Mouse (Mus musculus): Measurements from ENCODE around the gene Nudc. TPM values are rescaled to one million over a fixed set of nuclear protein-coding genes. Genes with fewer than 3 reads are reported as not detected.
A peak's percentile ranks its signal among the peaks of the same experiment; 100 is the strongest.

The Nudc gene
- polyA plus RNA-seq, 1 experiment from 2014 or later: 287 TPM

DNA sequence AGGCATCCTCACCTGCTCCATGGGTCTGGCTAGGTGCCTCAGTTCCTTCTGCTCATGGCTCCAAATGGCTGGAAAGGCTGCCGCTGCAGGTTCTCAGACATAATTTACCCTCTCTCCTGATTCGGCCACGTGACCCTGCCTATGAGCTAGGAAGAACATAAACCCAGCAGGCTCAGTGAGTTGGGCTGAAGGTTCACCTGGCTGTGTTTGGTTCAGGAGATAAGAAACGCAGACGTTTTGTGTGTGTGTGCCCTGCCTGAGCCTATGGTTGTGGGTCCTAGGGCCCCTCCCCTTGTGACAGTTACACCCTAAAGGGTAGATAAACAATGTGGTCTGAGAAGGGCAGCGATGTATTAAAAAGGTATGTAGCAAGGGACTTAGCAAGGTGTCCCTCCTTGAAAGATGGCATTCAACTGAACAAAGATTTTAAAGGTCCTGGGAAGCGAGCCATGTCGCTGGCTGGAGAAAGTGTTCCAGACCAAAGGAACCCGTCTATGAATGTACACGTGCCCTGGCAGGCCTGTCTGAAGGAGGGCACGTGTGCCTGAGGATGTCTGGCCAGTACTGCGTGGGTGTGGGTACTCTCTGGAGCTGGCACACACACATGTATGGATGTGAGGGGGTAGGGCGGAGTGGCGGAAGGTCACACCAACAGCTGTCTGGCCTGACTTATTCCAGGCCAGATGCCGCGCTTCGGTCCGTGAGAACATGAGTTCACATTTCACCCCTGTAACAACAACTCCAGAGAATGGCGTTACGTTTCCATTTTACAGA lies 57.0 kb downstream of the Nudc start:
- no peak overlapping the region for H3K4me3 ChIP-seq (ENCODE audit: low read length)
- no peak overlapping the region for H3K27ac ChIP-seq (ENCODE audit: low read depth, low read length)
- no peak for ATAC-seq (ENCODE audit: low FRiP score, low TSS enrichment)
- 0 out of 2 replicates have a peak, but pooled peaks cover 4% of the 10 kb centered on the region for H3K27me3 ChIP-seq (ENCODE audit: control insufficient read depth, insufficient read depth, low read length)
- H3K9ac ChIP-seq (ENCODE audit: low read depth, low read length): no peak overlapping the region
- H3K4me1 ChIP-seq (ENCODE audit: control insufficient read depth, insufficient read depth, low read length): peaks cover 22% of the 10 kb centered on the region
- 63% methylated on average over 20 of the region's 20 CpGs for WGBS
- H3K4me2 ChIP-seq (replicated peaks; ENCODE audit: low read depth, low read length): no peak overlapping the region
- no peaks in the 10 kb centered on the region for H3K36me3 ChIP-seq (ENCODE audit: control insufficient read depth, insufficient read depth, low read length)
- no peaks in the 10 kb centered on the region for H3K9me3 ChIP-seq (ENCODE audit: control insufficient read depth, low read length)

DNA sequence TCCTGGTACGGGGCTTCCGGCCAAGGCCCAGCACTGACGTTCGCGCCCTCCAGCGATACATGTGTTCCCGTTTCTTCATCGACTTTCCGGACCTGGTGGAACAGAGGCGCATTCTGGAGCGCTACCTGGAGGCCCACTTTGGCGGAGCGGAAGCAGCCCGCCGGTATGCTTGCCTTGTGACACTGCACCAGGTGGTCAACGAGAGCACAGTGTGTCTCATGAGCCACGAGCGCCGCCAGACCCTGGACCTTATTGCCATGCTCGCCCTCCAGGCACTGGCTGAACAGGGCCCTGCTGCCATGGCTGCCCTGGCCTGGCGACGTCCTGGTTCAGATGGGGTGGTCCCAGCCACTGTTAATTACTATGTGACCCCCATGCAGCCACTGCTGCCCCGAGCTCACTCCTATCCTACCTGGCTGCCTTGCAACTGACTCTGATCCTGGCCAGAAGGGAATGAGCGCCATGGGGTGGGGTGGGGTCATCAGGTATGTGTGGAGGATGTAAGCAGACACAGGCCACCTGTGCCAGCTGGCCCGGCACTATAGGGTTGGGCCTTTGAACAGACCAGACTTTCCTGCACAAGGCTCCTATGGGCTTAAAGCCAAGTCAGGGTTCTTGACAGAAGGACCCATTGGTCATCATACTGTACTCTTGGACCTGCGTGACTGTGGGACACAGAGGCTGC lies 59.0 kb downstream of the Nudc start:
- 92% methylated on average over 26 of the region's 26 CpGs for WGBS
- no peak for ATAC-seq (ENCODE audit: low FRiP score, low TSS enrichment)
- H3K36me3 ChIP-seq (ENCODE audit: control insufficient read depth, insufficient read depth, low read length): no peaks in the 10 kb centered on the region

DNA sequence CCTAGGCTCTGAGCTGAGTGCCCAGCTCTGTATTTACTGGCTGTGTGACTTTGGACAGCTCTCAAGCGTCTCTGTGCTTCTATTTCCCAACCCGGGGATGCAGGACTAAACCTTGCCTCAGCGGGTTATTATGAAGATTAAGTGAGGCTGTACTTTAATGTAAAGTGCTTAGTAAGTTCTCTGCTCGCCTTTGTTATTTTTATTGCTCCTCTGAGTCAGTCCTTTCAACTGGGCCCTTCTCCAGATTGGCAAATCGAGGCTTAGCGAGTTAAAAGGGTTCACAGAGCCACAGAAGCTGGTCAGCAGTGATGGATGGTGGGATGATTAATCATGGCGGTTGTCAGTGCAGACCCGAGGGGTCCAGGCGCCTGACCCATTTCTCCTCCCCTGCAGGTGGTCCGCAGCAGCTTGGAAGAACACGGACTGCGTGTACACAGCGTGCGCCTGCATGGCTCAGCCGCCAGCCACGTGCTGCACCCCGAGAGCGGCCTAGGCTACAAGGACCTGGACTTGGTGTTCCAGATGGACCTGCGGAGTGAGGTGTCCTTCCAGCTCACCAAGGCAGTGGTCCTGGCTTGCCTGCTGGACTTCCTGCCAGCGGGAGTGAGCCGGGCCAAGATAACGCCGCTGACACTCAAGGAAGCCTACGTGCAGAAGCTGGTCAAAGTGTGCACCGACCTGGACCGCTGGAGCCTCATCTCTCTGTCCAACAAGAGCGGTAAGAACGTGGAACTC lies 59.9 kb downstream of the Nudc start:
- H3K27ac ChIP-seq (ENCODE audit: low read depth, low read length): no peak overlapping the region
- H3K4me3 ChIP-seq (ENCODE audit: low read length): no peak overlapping the region
- peaks cover 17% of the 10 kb centered on the region for H3K4me1 ChIP-seq (ENCODE audit: control insufficient read depth, insufficient read depth, low read length)
- H3K4me2 ChIP-seq (replicated peaks; ENCODE audit: low read depth, low read length): no peak overlapping the region
- H3K9ac ChIP-seq (ENCODE audit: low read depth, low read length): no peak overlapping the region
- 90% methylated on average over 28 of the region's 28 CpGs for WGBS
- ATAC-seq (ENCODE audit: low FRiP score, low TSS enrichment): no peak
- no peaks in the 10 kb centered on the region for H3K36me3 ChIP-seq (ENCODE audit: control insufficient read depth, insufficient read depth, low read length)
- H3K27me3 ChIP-seq (ENCODE audit: control insufficient read depth, insufficient read depth, low read length): peaks cover 11% of the 10 kb centered on the region
- no peaks in the 10 kb centered on the region for H3K9me3 ChIP-seq (ENCODE audit: control insufficient read depth, low read length)

More for the DNA sequence above, 59.0 kb downstream of the Nudc start:
- no peak overlapping the region for H3K9ac ChIP-seq (ENCODE audit: low read depth, low read length)
- H3K4me3 ChIP-seq (ENCODE audit: low read length): no peak overlapping the region
- no peaks in the 10 kb centered on the region for H3K9me3 ChIP-seq (ENCODE audit: control insufficient read depth, low read length)
- no peak overlapping the region for H3K4me2 ChIP-seq (replicated peaks; ENCODE audit: low read depth, low read length)
- peaks cover 18% of the 10 kb centered on the region for H3K4me1 ChIP-seq (ENCODE audit: control insufficient read depth, insufficient read depth, low read length)
- H3K27me3 ChIP-seq (ENCODE audit: control insufficient read depth, insufficient read depth, low read length): peaks cover 4% of the 10 kb centered on the region; the same call in 1 of the 2 replicates
- no peak overlapping the region for H3K27ac ChIP-seq (ENCODE audit: low read depth, low read length)

DNA sequence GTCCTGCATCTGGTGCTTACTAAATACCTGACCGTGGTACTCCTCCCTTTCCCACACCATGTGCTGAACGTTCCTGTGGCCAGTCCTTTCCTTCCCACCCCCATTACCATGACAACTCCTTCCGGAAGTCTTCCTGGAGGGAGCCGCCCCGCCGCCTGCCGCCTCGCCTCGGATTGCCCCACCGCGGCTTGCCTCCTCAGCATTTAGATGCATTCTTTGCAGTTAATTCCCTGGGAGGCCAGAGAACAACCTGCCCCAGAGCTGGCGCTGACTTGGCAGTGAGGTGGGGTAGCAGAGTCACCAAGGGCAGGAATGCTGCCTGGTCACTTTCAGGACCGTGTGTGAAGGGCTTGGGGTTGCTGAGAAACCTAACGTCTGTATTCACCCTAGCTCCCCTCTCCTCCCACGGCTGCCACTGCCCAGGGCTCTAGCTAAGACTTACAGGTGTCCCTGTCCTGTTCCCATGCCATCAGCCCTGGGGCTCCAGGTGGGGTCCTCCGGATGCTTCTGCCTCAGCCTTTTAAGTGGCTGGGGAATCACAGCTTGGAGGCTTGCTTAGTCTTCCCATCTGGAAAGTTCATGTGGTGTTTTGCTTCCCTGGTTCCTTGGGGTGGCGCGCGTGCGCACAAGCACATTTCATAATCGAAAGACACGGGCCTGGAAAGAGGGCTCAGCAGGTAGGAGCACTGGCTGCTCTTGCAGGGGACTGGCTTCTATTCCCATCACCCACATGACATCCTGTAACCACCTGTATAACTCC lies 61.4 kb downstream of the Nudc start:
- Histone ChIP-seq H3K36me3 (ENCODE audit: control insufficient read depth, insufficient read depth, low read length) (no peaks in the 10 kb centered on the region), H3K4me2 (replicated peaks; ENCODE audit: low read depth, low read length) (peak overlapping the region; percentile 38), H3K27me3 (ENCODE audit: control insufficient read depth, insufficient read depth, low read length) (peaks cover 19% of the 10 kb centered on the region), H3K9me3 (ENCODE audit: control insufficient read depth, low read length) (no peaks in the 10 kb centered on the region), H3K4me3 (ENCODE audit: low read length) (peak overlapping the region; percentile 16), H3K4me1 (ENCODE audit: control insufficient read depth, insufficient read depth, low read length) (peaks cover 13% of the 10 kb centered on the region), H3K9ac (ENCODE audit: low read depth, low read length) (peak overlapping the region; percentile 45), H3K27ac (ENCODE audit: low read depth, low read length) (peak overlapping the region; percentile 32; the same call in 1 of the 2 replicates)
- WGBS: 11% methylated on average over 22 of the region's 22 CpGs
- no peak for ATAC-seq (ENCODE audit: low FRiP score, low TSS enrichment)

Small RNAs within 50 kb of the gene (microRNA-seq; reads per million reads assigned to microRNA genes)
- not detected for gene Gm23158

Other genes with a start within 250 kb of the Nudc start
- 10.0 and 16.0 TPM in 2 replicates for gene Wdtc1, start 192.5 kb downstream of the Nudc start, polyA plus RNA-seq (2014; fragmentation: Nextera tagmentation; extraction: Ambion mirVana)
- gene Slc9a1, start 176.3 kb downstream of the Nudc start, polyA plus RNA-seq (2014; fragmentation: Nextera tagmentation; extraction: Ambion mirVana): 5.6 and 7.6 TPM in 2 replicates
- 0.35 and 0.94 TPM in 2 replicates for gene Tent5b, start 65.9 kb downstream of the Nudc start, polyA plus RNA-seq (2014; fragmentation: Nextera tagmentation; extraction: Ambion mirVana)
- 1.4 and 1.6 TPM in 2 replicates for gene Trnp1, start 47.4 kb downstream of the Nudc start, polyA plus RNA-seq (2014; fragmentation: Nextera tagmentation; extraction: Ambion mirVana)
- 15.3 and 21.4 TPM in 2 replicates for gene Kdf1, start 27.0 kb downstream of the Nudc start, polyA plus RNA-seq (2014; fragmentation: Nextera tagmentation; extraction: Ambion mirVana)
- gene Nr0b2, start 7.4 kb upstream of the Nudc start, polyA plus RNA-seq (2014; fragmentation: Nextera tagmentation; extraction: Ambion mirVana): not detected in 2 replicates
- gene Gpatch3, start 28.7 kb upstream of the Nudc start, polyA plus RNA-seq (2014; fragmentation: Nextera tagmentation; extraction: Ambion mirVana): 6.5 and 10.2 TPM in 2 replicates
- 23.6 and 23.9 TPM in 2 replicates for gene Gpn2, start 38.4 kb upstream of the Nudc start, polyA plus RNA-seq (2014; fragmentation: Nextera tagmentation; extraction: Ambion mirVana)
- 8.0 and 9.5 TPM in 2 replicates for gene Sfn, start 56.2 kb upstream of the Nudc start, polyA plus RNA-seq (2014; fragmentation: Nextera tagmentation; extraction: Ambion mirVana)
- gene Zdhhc18, start 104.2 kb upstream of the Nudc start, polyA plus RNA-seq (2014; fragmentation: Nextera tagmentation; extraction: Ambion mirVana): 3.0 and 4.2 TPM in 2 replicates
- gene Pigv, start 126.7 kb upstream of the Nudc start, polyA plus RNA-seq (2014; fragmentation: Nextera tagmentation; extraction: Ambion mirVana): 12.6 and 16.9 TPM in 2 replicates
- gene Arid1a, start 210.8 kb upstream of the Nudc start, polyA plus RNA-seq (2014; fragmentation: Nextera tagmentation; extraction: Ambion mirVana): 40.5 and 51.7 TPM in 2 replicates

All from kidney, embryonic 14.5 days (tissue).